Mouse (Mus musculus) myocyte (in vitro differentiated cells): ENCODE measurements at regions not wholly inside any gene's neighbourhood (a gene's known extent, or its start where the extent isn't known, plus 50 kb on each side); places are given as distances from the start of the nearest gene placed in this dataset.

Experiments
- H3K27me3 ChIP-seq: one replicate; pipeline ENCODE4 v1.6.1; 2011; ENCODE audit not compliant: control insufficient read depth, insufficient read depth, insufficient read length
- H3K36me3 ChIP-seq: one replicate; pipeline ENCODE4 v1.6.1; 2011; ENCODE audit not compliant: control insufficient read depth, insufficient read depth
- H3K4me2 ChIP-seq: one replicate; pipeline ENCODE4 v1.6.1; 2011; ENCODE audit warnings: low read depth, control low read depth
- H3K4me3 ChIP-seq: one replicate; pipeline ENCODE4 v1.5.1; 2011; ENCODE audit warnings: mild to moderate bottlenecking, control low read depth, moderate library complexity
- H3K79me2 ChIP-seq: one replicate; pipeline ENCODE4 v1.6.1; 2011; ENCODE audit not compliant: control insufficient read depth, insufficient read depth
- H3ac ChIP-seq: one replicate; pipeline ENCODE4 v1.6.1; 2011; ENCODE audit not compliant: control insufficient read depth, insufficient read length
- CEBPB ChIP-seq: IDR thresholded peaks from 2 replicates; pipeline ENCODE4 v1.6.1; 2011; ENCODE audit warnings: mild to moderate bottlenecking, moderate library complexity; ENCODE audit not compliant: poor library complexity, insufficient read depth, severe bottlenecking
- E2F4 ChIP-seq: IDR thresholded peaks from one replicate; pipeline ENCODE4 v1.6.1; 2011; ENCODE audit warnings: mild to moderate bottlenecking, control low read depth, moderate library complexity; ENCODE audit not compliant: insufficient read depth
- MAX ChIP-seq: IDR thresholded peaks from one replicate; pipeline ENCODE4 v1.6.1; 2011; ENCODE audit warnings: low read depth, mild to moderate bottlenecking, control low read depth
- MYOD1 ChIP-seq, 3 experiments: IDR thresholded peaks; one replicate each; pipeline ENCODE4 v1.6.1; 2011; ENCODE audit warnings: control low read depth in 2 of 3, low read depth in 2 of 3, mild to moderate bottlenecking in 2 of 3, moderate library complexity in 1 of 3; ENCODE audit not compliant: insufficient read length in 2 of 3, control insufficient read depth in 1 of 3
- MYOG ChIP-seq, 3 experiments: IDR thresholded peaks; one replicate each; pipeline ENCODE4 v1.6.1; 2011; ENCODE audit warnings: control low read depth in 2 of 3, low read depth in 2 of 3, mild to moderate bottlenecking in 2 of 3; ENCODE audit not compliant: insufficient read length in 2 of 3, control insufficient read depth in 1 of 3, insufficient read depth in 1 of 3
- POLR2A ChIP-seq: IDR thresholded peaks from one replicate; pipeline ENCODE4 v1.6.1; 2011; ENCODE audit warnings: low read depth, mild to moderate bottlenecking, control low read depth, moderate library complexity; ENCODE audit not compliant: insufficient read length
- POLR2AphosphoS2 ChIP-seq: IDR thresholded peaks from one replicate; pipeline ENCODE4 v1.6.1; 2011; ENCODE audit warnings: low read depth, control low read depth; ENCODE audit not compliant: insufficient read length
- REST ChIP-seq: IDR thresholded peaks from one replicate; pipeline ENCODE4 v1.6.1; 2011; ENCODE audit warnings: mild to moderate bottlenecking, control low read depth, moderate library complexity; ENCODE audit not compliant: insufficient read depth, insufficient read length
- SRF ChIP-seq: IDR thresholded peaks from one replicate; pipeline ENCODE4 v1.6.1; 2011; ENCODE audit warnings: low read depth; ENCODE audit not compliant: control insufficient read depth, insufficient read length
- TCF12 ChIP-seq: IDR thresholded peaks from one replicate; pipeline ENCODE4 v1.6.1; 2011; ENCODE audit warnings: mild to moderate bottlenecking, control low read depth; ENCODE audit not compliant: poor library complexity, insufficient read depth, severe bottlenecking
- TCF3 ChIP-seq: IDR thresholded peaks from one replicate; pipeline ENCODE4 v1.6.1; 2011; ENCODE audit warnings: low read depth, control low read depth; ENCODE audit not compliant: insufficient read length
- USF1 ChIP-seq: IDR thresholded peaks from one replicate; pipeline ENCODE4 v1.6.1; 2011; ENCODE audit warnings: low read depth, mild to moderate bottlenecking, control low read depth, moderate library complexity

DNA sequence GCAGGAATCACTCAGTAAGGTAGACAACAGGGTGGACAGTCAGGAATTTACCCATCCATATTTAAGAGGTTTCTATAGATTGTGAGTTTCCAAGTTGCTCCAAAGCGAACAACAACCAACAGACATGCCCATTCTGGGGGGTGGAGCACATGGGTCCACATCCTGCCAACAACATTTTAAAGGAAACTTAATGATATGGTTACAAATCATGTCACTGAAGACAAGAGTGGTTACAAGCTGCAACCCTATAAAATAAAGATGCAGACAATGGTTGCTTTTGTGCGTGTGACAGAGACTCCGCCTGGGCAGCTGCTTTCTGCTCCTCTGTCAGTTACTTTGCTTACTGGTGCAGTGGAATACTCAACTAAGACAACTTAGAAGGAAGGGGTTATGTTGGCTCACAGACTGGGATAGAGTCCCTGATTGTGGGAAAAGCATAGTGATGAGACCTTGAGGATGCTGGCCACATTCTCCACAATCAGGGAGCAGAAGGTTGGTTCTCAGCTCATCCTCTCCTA is 52.3 kb upstream of the Irx4 start:
- H3K4me3 ChIP-seq, result no peak overlapping the region
- TF ChIP-seq TCF3 (no peak), MAX (no peak), MYOG (IDR thresholded peaks at IDR 0.05; ENCODE audit: control insufficient read depth in 1 of 3, insufficient read depth in 1 of 3, insufficient read length in 2 of 3, low read depth in 2 of 3) (no peak), POLR2A (no peak), POLR2AphosphoS2 (no peak), REST (no peak), USF1 (no peak), E2F4 (no peak), CEBPB (no peak), MYOD1 (IDR thresholded peaks at IDR 0.05; ENCODE audit: control insufficient read depth in 1 of 3, insufficient read length in 2 of 3, low read depth in 2 of 3) (no peak), TCF12 (no peak), SRF (no peak)
- H3K79me2 ChIP-seq, result no peaks in the 10 kb centered on the region
- H3K4me2 ChIP-seq, result no peak overlapping the region
- H3K36me3 ChIP-seq, result no peaks in the 10 kb centered on the region
- no peak overlapping the region for H3ac ChIP-seq
- H3K27me3 ChIP-seq, result no peaks in the 10 kb centered on the region
